Mouse (Mus musculus) liver, embryonic 13.5 days (tissue): ENCODE results near the gene Cgnl1. TPM values are rescaled to one million over a fixed set of nuclear protein-coding genes. Genes with fewer than 3 reads are reported as not detected.
A peak's percentile ranks its signal among the peaks of the same experiment; 100 is the strongest.

Source experiments
- ATAC-seq: fragments of 200-750 bp; cut with Nextera tagmentation; 2 replicates; pipeline ENCODE4 v1.8.0; 2017; ENCODE audit warnings: low read depth, mild to moderate bottlenecking, moderate number of reproducible peaks, moderate library complexity
- DNase-seq: peaks from one replicate; pipeline ENCODE4 v3.0.0; 2022
- H3K27ac ChIP-seq: fragments of 300-500 bp; sonication (generic); 2 replicates; pipeline ENCODE4 v1.5.1; 2015; ENCODE audit warnings: moderate library complexity, mild to moderate bottlenecking, inconsistent platforms
- H3K27me3 ChIP-seq: fragments of 300-500 bp; sonication (generic); 2 replicates; pipeline ENCODE4 v1.6.1; 2015; ENCODE audit warnings: mild to moderate bottlenecking, inconsistent platforms
- H3K36me3 ChIP-seq: fragments of 300-500 bp; sonication (generic); 2 replicates; pipeline ENCODE4 v1.6.1; 2015; ENCODE audit warnings: mild to moderate bottlenecking, inconsistent platforms
- H3K4me1 ChIP-seq: fragments of 300-500 bp; sonication (generic); replicated peaks from 2 replicates; pipeline ENCODE4 v1.6.1; 2015; ENCODE audit warnings: inconsistent platforms
- H3K4me2 ChIP-seq: fragments of 300-500 bp; sonication (generic); 2 replicates; pipeline ENCODE4 v1.6.1; 2015; ENCODE audit warnings: inconsistent platforms, mild to moderate bottlenecking, moderate library complexity
- H3K4me3 ChIP-seq: fragments of 300-500 bp; sonication (generic); replicated peaks from 2 replicates; pipeline ENCODE4 v1.5.1; 2015; ENCODE audit warnings: mild to moderate bottlenecking, inconsistent platforms
- H3K9ac ChIP-seq: fragments of 300-500 bp; sonication (generic); 2 replicates; pipeline ENCODE4 v1.6.1; 2015; ENCODE audit warnings: mild to moderate bottlenecking, inconsistent platforms
- H3K9me3 ChIP-seq: fragments of 300-500 bp; sonication (generic); replicated peaks from 2 replicates; pipeline ENCODE4 v1.6.1; 2016; ENCODE audit warnings: inconsistent platforms
- WGBS: fragments of 180-500 bp; shearing (Covaris S2); methylation state at CpG from one replicate; pipeline ENCODE4 v1.1.7; 2015; ENCODE audit not compliant: insufficient replicate concordance; 5-methylcytosine and 5-hydroxymethylcytosine counted together
- polyA plus RNA-seq: library from polyadenylated mRNA; unstranded; fragments of >200 nt; fragmentation: Nextera tagmentation; extraction: Ambion mirVana; gene quantifications from 2 replicates; pipeline ENCODE4 v1.2.1, GENCODE M21; 2015

Gene Cgnl1
- polyA plus RNA-seq, 1 experiment from 2014 or later, result 1.9 TPM

GRCm38 (mm10) chr9:71689369-71690073 lies 81.9 kb downstream of the Cgnl1 start:
- Histone ChIP-seq H3K4me3 (no peak overlapping the region), H3K27me3 (0 out of 2 replicates have a peak, but pooled peaks cover 3% of the 10 kb centered on the region), H3K4me2 (no peak overlapping the region), H3K27ac (peak overlapping the region; percentile 45; the same call in 1 of the 2 replicates), H3K9me3 (no peaks in the 10 kb centered on the region), H3K9ac (no peak overlapping the region), H3K4me1 (peaks cover 19% of the 10 kb centered on the region), H3K36me3 (no peaks in the 10 kb centered on the region)
- peak; percentile 73 for ATAC-seq
- no peak for DNase-seq
- 26% methylated on average over 2 of the region's 2 CpGs for WGBS

GRCm38 (mm10) chr9:71686463-71686862 lies 84.9 kb downstream of the Cgnl1 start:
- Histone ChIP-seq H3K9ac (no peak overlapping the region), H3K27me3 (no peaks in the 10 kb centered on the region), H3K27ac (no peak overlapping the region), H3K4me1 (peaks cover 10% of the 10 kb centered on the region), H3K9me3 (no peaks in the 10 kb centered on the region), H3K4me2 (no peak overlapping the region), H3K4me3 (no peak overlapping the region), H3K36me3 (no peaks in the 10 kb centered on the region)
- WGBS, result 63% methylated on average over 8 of the region's 8 CpGs
- DNase-seq (no peak), ATAC-seq (no peak)

- no peak for DNase-seq
- Histone ChIP-seq H3K27me3 (0 out of 2 replicates have a peak, but pooled peaks cover 3% of the 10 kb centered on the region), H3K27ac (no peak overlapping the region), H3K4me2 (no peak overlapping the region), H3K4me1 (peaks cover under 1% of the 10 kb centered on the region), H3K9ac (no peak overlapping the region), H3K9me3 (no peaks in the 10 kb centered on the region), H3K4me3 (no peak overlapping the region), H3K36me3 (no peaks in the 10 kb centered on the region)
- WGBS, result 49% methylated on average over 3 of the region's 3 CpGs
- no peak for ATAC-seq
These were observed 86.6 kb downstream of the Cgnl1 start for GRCm38 (mm10) chr9:71684772-71685171.

GRCm38 (mm10) chr9:71680381-71680780 lies 91.0 kb downstream of the Cgnl1 start:
- ATAC-seq, result no peak
- no peak for DNase-seq
- Histone ChIP-seq H3K27ac (no peak overlapping the region), H3K9ac (no peak overlapping the region), H3K4me3 (no peak overlapping the region), H3K27me3 (0 out of 2 replicates have a peak, but pooled peaks cover 5% of the 10 kb centered on the region), H3K4me2 (no peak overlapping the region), H3K9me3 (no peaks in the 10 kb centered on the region), H3K36me3 (no peaks in the 10 kb centered on the region), H3K4me1 (peaks cover 36% of the 10 kb centered on the region)
- WGBS, result 82% methylated on average over 9 of the region's 9 CpGs

GRCm38 (mm10) chr9:71679103-71679815 lies 92.1 kb downstream of the Cgnl1 start:
- Histone ChIP-seq H3K4me1 (peaks cover 39% of the 10 kb centered on the region), H3K4me3 (no peak overlapping the region), H3K4me2 (no peak overlapping the region), H3K36me3 (no peaks in the 10 kb centered on the region), H3K9ac (no peak overlapping the region), H3K9me3 (no peaks in the 10 kb centered on the region), H3K27ac (no peak overlapping the region), H3K27me3 (0 out of 2 replicates have a peak, but pooled peaks cover 5% of the 10 kb centered on the region)
- 47% methylated on average over 11 of the region's 11 CpGs for WGBS
- no peak for ATAC-seq
- no peak for DNase-seq

GRCm38 (mm10) chr9:71676988-71677688 lies 94.3 kb downstream of the Cgnl1 start:
- DNase-seq, result peak; percentile 11
- Histone ChIP-seq H3K9me3 (no peaks in the 10 kb centered on the region), H3K27me3 (0 out of 2 replicates have a peak, but pooled peaks cover 5% of the 10 kb centered on the region), H3K4me3 (no peak overlapping the region), H3K9ac (no peak overlapping the region), H3K4me1 (peaks cover 39% of the 10 kb centered on the region), H3K27ac (0 out of 2 replicates have a peak overlapping the region, but pooled peaks have one; percentile 31), H3K36me3 (no peaks in the 10 kb centered on the region), H3K4me2 (peak overlapping the region; percentile 39)
- WGBS, result 23% methylated on average over 5 of the region's 5 CpGs
- peak; percentile 84 for ATAC-seq

GRCm38 (mm10) chr9:71675799-71676414 lies 95.5 kb downstream of the Cgnl1 start:
- 0 out of 2 replicates have a peak, but pooled peaks cover 5% of the 10 kb centered on the region for H3K27me3 ChIP-seq
- H3K9ac ChIP-seq, result no peak overlapping the region
- no peak overlapping the region for H3K4me3 ChIP-seq
- no peak for DNase-seq
- no peak overlapping the region for H3K4me2 ChIP-seq
- no peaks in the 10 kb centered on the region for H3K9me3 ChIP-seq
- no peaks in the 10 kb centered on the region for H3K36me3 ChIP-seq
- H3K27ac ChIP-seq, result no peak overlapping the region
- 65% methylated on average over 3 of the region's 3 CpGs for WGBS
- peaks cover 46% of the 10 kb centered on the region for H3K4me1 ChIP-seq
- no peak for ATAC-seq

GRCm38 (mm10) chr9:71675216-71675615 lies 96.2 kb downstream of the Cgnl1 start:
- Histone ChIP-seq H3K9ac (no peak overlapping the region), H3K36me3 (no peaks in the 10 kb centered on the region), H3K4me3 (no peak overlapping the region), H3K4me1 (peaks cover 53% of the 10 kb centered on the region), H3K27ac (no peak overlapping the region), H3K9me3 (no peaks in the 10 kb centered on the region), H3K4me2 (no peak overlapping the region), H3K27me3 (0 out of 2 replicates have a peak, but pooled peaks cover 5% of the 10 kb centered on the region)
- 80% methylated on average over 2 of the region's 2 CpGs for WGBS
- DNase-seq (no peak), ATAC-seq (no peak)

- Histone ChIP-seq H3K4me1 (peaks cover 58% of the 10 kb centered on the region), H3K27ac (no peak overlapping the region), H3K9ac (no peak overlapping the region), H3K36me3 (no peaks in the 10 kb centered on the region), H3K4me2 (no peak overlapping the region), H3K9me3 (no peaks in the 10 kb centered on the region), H3K27me3 (no peaks in the 10 kb centered on the region), H3K4me3 (no peak overlapping the region)
- no peak for ATAC-seq
- WGBS, result 56% methylated on average over 5 of the region's 5 CpGs
- no peak for DNase-seq
These were observed 96.9 kb downstream of the Cgnl1 start for GRCm38 (mm10) chr9:71674476-71674875.

GRCm38 (mm10) chr9:71672495-71672894 lies 98.9 kb downstream of the Cgnl1 start:
- no peaks in the 10 kb centered on the region for H3K36me3 ChIP-seq
- H3K9ac ChIP-seq, result no peak overlapping the region
- H3K27ac ChIP-seq, result no peak overlapping the region
- no peaks in the 10 kb centered on the region for H3K9me3 ChIP-seq
- no peak for DNase-seq
- peaks cover 48% of the 10 kb centered on the region for H3K4me1 ChIP-seq
- H3K4me2 ChIP-seq, result no peak overlapping the region
- ATAC-seq, result no peak
- no peak overlapping the region for H3K4me3 ChIP-seq
- H3K27me3 ChIP-seq, result no peaks in the 10 kb centered on the region
- WGBS, result 84% methylated on average over 4 of the region's 4 CpGs

GRCm38 (mm10) chr9:71670677-71671076 lies 100.7 kb downstream of the Cgnl1 start:
- peaks cover 33% of the 10 kb centered on the region for H3K4me1 ChIP-seq
- 25% methylated on average over 5 of the region's 5 CpGs for WGBS
- H3K9me3 ChIP-seq, result no peaks in the 10 kb centered on the region
- no peaks in the 10 kb centered on the region for H3K36me3 ChIP-seq
- ATAC-seq, result 0 out of 2 replicates have a peak, but pooled peaks have one; percentile 20
- H3K27me3 ChIP-seq, result no peaks in the 10 kb centered on the region
- H3K27ac ChIP-seq, result no peak overlapping the region
- no peak for DNase-seq
- H3K4me2 ChIP-seq, result no peak overlapping the region
- no peak overlapping the region for H3K4me3 ChIP-seq
- no peak overlapping the region for H3K9ac ChIP-seq
